Mouse (Mus musculus) G1E (cell line): Measurements from ENCODE around the gene Atp2b2. TPM values are rescaled to one million over a fixed set of nuclear protein-coding genes. Genes with fewer than 3 reads are reported as not detected.

Experiments used
- ATAC-seq: 2 replicates; pipeline ENCODE4 v1.8.0; 2016; ENCODE audit warnings: mild to moderate bottlenecking; ENCODE audit not compliant: insufficient number of reproducible peaks, poor library complexity, low FRiP score, severe bottlenecking; ENCODE audit errors: extremely low read depth
- DNase-seq: peaks from one replicate; pipeline ENCODE4 v3.0.0; 2012; ENCODE audit warnings: low spot score
- H3K27me3 ChIP-seq: 2 replicates; pipeline ENCODE4 v1.6.1; 2012; ENCODE audit warnings: mild to moderate bottlenecking, low read length, inconsistent platforms; ENCODE audit not compliant: insufficient read depth
- H3K36me3 ChIP-seq: replicated peaks from 2 replicates; pipeline ENCODE3; 2012; ENCODE audit warnings: mild to moderate bottlenecking, inconsistent platforms
- H3K4me1 ChIP-seq: 2 replicates; pipeline ENCODE4 v1.6.1; 2012; ENCODE audit warnings: low read depth, low read length, inconsistent platforms, mixed read lengths; ENCODE audit not compliant: insufficient read depth
- H3K4me3 ChIP-seq: 2 replicates; pipeline ENCODE4 v1.5.1; 2012; ENCODE audit warnings: low read depth, mild to moderate bottlenecking, inconsistent platforms, low read length, moderate library complexity, mixed read lengths
- H3K9me3 ChIP-seq: replicated peaks from 2 replicates; pipeline ENCODE4 v1.6.1; 2012; ENCODE audit warnings: inconsistent platforms
- CTCF ChIP-seq: IDR thresholded peaks from 2 replicates; pipeline ENCODE4 v1.5.1; 2012; ENCODE audit warnings: low read depth, low read length, inconsistent platforms, mixed read lengths
- GATA1 ChIP-seq: IDR thresholded peaks from 2 replicates; pipeline ENCODE4 v1.6.1; 2012; ENCODE audit warnings: borderline replicate concordance, low read length, inconsistent platforms, mixed read lengths
- GATA2 ChIP-seq: IDR thresholded peaks from 2 replicates; pipeline ENCODE4 v1.6.1; 2012; ENCODE audit warnings: low read depth, low read length, inconsistent platforms, borderline replicate concordance
- POLR2AphosphoS5 ChIP-seq: IDR thresholded peaks from 2 replicates; pipeline ENCODE4 v1.6.1; 2012; ENCODE audit warnings: low read depth, low read length, inconsistent platforms; ENCODE audit not compliant: insufficient replicate concordance
- TAL1 ChIP-seq: conservative IDR thresholded peaks from 2 replicates; pipeline ENCODE4 v1.6.1; 2012; ENCODE audit warnings: low read depth, low read length, inconsistent platforms, mixed read lengths
- polyA plus RNA-seq: library from polyadenylated mRNA; stranded (reverse); fragments of >175 nt; gene quantifications from 2 replicates; pipeline ENCODE4 v1.2.3, GENCODE M21; 2012
- total RNA-seq, 2 experiments: library from RNA; stranded (forward) in 1 of 2; stranded (reverse) in 1 of 2; fragments of 200-1000 nt in 1 of 2; fragments of >200 nt in 1 of 2; fragmentation: Nextera tagmentation in 1 of 2; gene quantifications; 2 replicates each; pipeline ENCODE4 v1.2.3; 2014 to 2017

The Atp2b2 gene
- total and polyA plus RNA-seq, 3 experiments = 0.22 TPM; not detected in 2

DNA sequence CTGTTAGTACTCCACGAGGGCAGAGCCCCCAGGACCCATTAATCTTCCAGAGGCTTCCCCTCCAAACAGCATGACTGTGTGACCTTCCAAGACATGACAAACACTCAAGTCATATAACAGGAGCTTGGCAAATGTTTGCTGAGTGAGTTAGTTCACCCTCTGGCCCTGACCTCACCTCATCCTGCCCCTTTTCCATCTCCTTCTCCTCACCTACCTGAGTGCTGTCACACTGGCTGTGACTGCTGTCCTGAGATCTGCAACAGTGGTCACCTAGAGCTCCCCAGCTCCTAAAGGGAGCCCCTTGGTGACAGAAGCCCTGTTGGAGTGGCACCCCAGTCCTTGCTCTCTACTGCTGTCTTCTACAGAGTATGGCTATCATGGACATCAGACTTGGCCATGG is 31.8 kb upstream of the Atp2b2 start:
- no peak overlapping the region for H3K4me3 ChIP-seq
- TF ChIP-seq CTCF (no peak), GATA1 (no peak), POLR2AphosphoS5 (no peak), TAL1 (no peak), GATA2 (no peak)
- no peaks in the 10 kb centered on the region for H3K36me3 ChIP-seq
- peaks cover 85% of the 10 kb centered on the region for H3K9me3 ChIP-seq
- ATAC-seq = no peak
- no peaks in the 10 kb centered on the region for H3K4me1 ChIP-seq
- H3K27me3 ChIP-seq = no peaks in the 10 kb centered on the region
- no peak for DNase-seq

DNA sequence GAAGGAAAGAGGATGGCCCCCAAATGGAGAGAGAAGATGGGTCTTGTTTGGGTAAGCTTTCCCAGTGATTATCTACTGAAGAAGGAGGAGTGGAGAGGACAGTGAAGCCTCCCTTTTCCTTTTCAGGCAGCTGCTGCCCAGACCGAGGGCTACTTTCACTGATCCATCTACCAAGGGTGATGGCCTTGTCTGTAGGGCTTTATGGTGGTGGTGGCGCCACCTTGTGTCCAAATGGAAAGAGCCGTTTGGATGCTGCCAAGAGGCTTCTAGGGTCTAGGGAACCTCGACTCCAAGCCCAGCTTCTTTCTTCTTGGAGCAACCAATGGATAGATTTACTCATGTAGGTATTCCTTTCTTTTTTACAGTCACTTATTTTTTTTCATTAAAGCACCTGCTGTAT is 29.2 kb upstream of the Atp2b2 start:
- H3K27me3 ChIP-seq = no peaks in the 10 kb centered on the region
- peaks cover 79% of the 10 kb centered on the region for H3K9me3 ChIP-seq
- no peak for ATAC-seq
- H3K4me3 ChIP-seq = no peak overlapping the region
- no peak for TF ChIP-seq GATA1
- no peak for TF ChIP-seq GATA2
- TF ChIP-seq POLR2AphosphoS5 = no peak
- no peak for TF ChIP-seq TAL1
- no peak for TF ChIP-seq CTCF
- H3K4me1 ChIP-seq = no peaks in the 10 kb centered on the region
- no peak for DNase-seq
- no peaks in the 10 kb centered on the region for H3K36me3 ChIP-seq

GRCm38 (mm10) chr6:114063100-114063499 is 20.7 kb upstream of the Atp2b2 start:
- Histone ChIP-seq H3K9me3 (peaks cover 70% of the 10 kb centered on the region), H3K4me3 (no peak overlapping the region), H3K4me1 (no peaks in the 10 kb centered on the region), H3K27me3 (no peaks in the 10 kb centered on the region), H3K36me3 (no peaks in the 10 kb centered on the region)
- TF ChIP-seq CTCF (no peak), POLR2AphosphoS5 (no peak), TAL1 (no peak), GATA1 (no peak), GATA2 (no peak)
- ATAC-seq (no peak), DNase-seq (no peak)

DNA sequence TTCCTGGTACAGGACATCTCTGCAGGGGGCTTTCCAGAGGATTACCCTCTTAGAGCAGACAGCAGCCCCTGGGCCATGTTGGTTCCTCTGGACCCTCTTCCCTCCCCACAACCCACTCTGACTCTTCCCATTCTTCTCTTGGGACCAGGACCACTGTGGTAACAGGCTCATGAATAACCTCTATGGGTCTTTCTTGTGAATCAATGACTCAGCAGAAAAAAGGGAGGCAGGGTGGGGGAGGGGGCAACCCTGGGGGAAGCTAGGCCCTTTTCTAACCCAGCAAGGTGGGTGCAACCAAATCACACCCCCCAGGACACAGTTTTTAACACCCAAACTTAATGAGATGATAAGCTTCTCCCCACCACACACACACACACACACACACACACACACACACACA is 20.3 kb upstream of the Atp2b2 start:
- no peaks in the 10 kb centered on the region for H3K27me3 ChIP-seq
- TF ChIP-seq GATA2 (no peak), POLR2AphosphoS5 (no peak), TAL1 (no peak), CTCF (no peak), GATA1 (no peak)
- ATAC-seq = no peak

GRCm38 (mm10) chr6:114059206-114059605 is 16.8 kb upstream of the Atp2b2 start:
- DNase-seq = no peak
- ATAC-seq = no peak
- no peak overlapping the region for H3K4me3 ChIP-seq
- H3K36me3 ChIP-seq = no peaks in the 10 kb centered on the region
- H3K9me3 ChIP-seq = peaks cover 88% of the 10 kb centered on the region
- no peaks in the 10 kb centered on the region for H3K4me1 ChIP-seq
- no peaks in the 10 kb centered on the region for H3K27me3 ChIP-seq
- TF ChIP-seq GATA2 (no peak), GATA1 (no peak), POLR2AphosphoS5 (no peak), CTCF (no peak), TAL1 (no peak)

More for the DNA sequence above, 20.3 kb upstream of the Atp2b2 start:
- H3K36me3 ChIP-seq = no peaks in the 10 kb centered on the region
- H3K4me3 ChIP-seq = no peak overlapping the region
- no peak for DNase-seq
- H3K4me1 ChIP-seq = no peaks in the 10 kb centered on the region
- peaks cover 73% of the 10 kb centered on the region for H3K9me3 ChIP-seq

DNA sequence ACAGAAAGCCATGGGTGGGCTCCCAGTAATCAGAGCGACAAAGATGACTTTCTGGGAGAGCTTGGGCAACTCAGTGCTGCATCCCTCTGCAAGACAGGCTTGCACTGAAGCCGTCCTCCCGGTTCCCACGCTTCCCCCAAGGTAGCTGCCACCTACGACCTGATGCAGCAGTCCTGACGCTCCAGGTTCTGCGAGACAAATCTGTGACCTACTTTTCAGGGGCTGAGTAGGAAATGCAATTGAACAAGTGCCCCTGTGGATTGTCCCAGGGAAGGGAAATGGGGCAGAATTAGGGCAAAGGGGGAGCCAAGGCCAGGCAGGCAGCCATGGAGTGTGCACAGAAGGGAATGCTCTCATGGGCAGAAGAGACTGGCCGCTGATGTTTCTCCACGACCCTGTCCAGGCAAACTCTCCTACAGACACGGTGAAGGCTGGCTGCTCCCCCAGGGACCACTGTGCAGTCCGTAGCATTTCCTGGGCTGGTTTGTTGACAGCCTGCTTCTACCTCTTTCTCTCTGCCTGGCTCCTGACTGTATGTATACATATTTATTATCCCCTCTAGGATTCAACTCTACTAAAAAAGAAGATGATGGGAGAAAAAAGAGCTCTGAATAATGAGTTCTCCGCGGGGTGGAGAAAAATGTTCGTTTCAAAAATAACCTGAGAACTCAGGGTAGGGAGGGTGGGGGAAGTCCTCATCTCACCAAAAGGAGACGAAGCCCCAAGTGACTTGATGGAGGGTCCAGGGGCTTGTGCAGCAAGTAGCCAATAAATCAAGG is 15.8 kb upstream of the Atp2b2 start:
- H3K27me3 ChIP-seq = no peaks in the 10 kb centered on the region
- no peak for TF ChIP-seq POLR2AphosphoS5
- no peak for TF ChIP-seq GATA1
- no peak for TF ChIP-seq GATA2
- no peak for TF ChIP-seq CTCF
- TF ChIP-seq TAL1 = no peak
- H3K36me3 ChIP-seq = no peaks in the 10 kb centered on the region
- DNase-seq (no peak), ATAC-seq (no peak)
- no peak overlapping the region for H3K4me3 ChIP-seq
- no peaks in the 10 kb centered on the region for H3K4me1 ChIP-seq
- peaks cover 86% of the 10 kb centered on the region for H3K9me3 ChIP-seq
